Mouse (Mus musculus) testis, adult 2 months (tissue): ENCODE data around the gene Card6.

Experiments
- CTCF ChIP-seq: fragments of 200-500 bp; IDR thresholded peaks from 2 replicates; pipeline ENCODE4 v1.5.1; 2012; ENCODE audit warnings: low read depth, mild to moderate bottlenecking, inconsistent platforms, low read length, moderate library complexity; ENCODE audit not compliant: control insufficient read depth, insufficient read depth, insufficient replicate concordance
- POLR2A ChIP-seq: fragments of 200-500 bp; IDR thresholded peaks from 2 replicates; pipeline ENCODE4 v1.6.1; 2012; ENCODE audit warnings: low read depth, mild to moderate bottlenecking, inconsistent platforms, low read length, moderate library complexity; ENCODE audit not compliant: control insufficient read depth

- TF ChIP-seq CTCF (no peak), POLR2A (no peak)
Measured at GRCm38 (mm10) chr15:5102312-5102711, 6.0 kb downstream of the Card6 start.
